Mouse (Mus musculus) heart, postnatal 0 days (tissue): ENCODE data around the gene Zeb2. TPM values are rescaled to one million over a fixed set of nuclear protein-coding genes. Genes with fewer than 3 reads are reported as not detected.

Experiments used
- ATAC-seq: fragments of 200-750 bp; cut with Nextera tagmentation; 2 replicates; pipeline ENCODE4 v1.8.0; 2017; ENCODE audit warnings: low read depth, moderate number of reproducible peaks, moderate library complexity; ENCODE audit not compliant: insufficient read depth
- DNase-seq: peaks from one replicate; pipeline ENCODE4 v3.0.0-alpha.2; 2016; ENCODE audit warnings: low spot score
- H3K27ac ChIP-seq: fragments of 300-500 bp; sonication (generic); 2 replicates; pipeline ENCODE4 v1.5.1; 2014; ENCODE audit warnings: low read depth, mild to moderate bottlenecking
- H3K27me3 ChIP-seq: fragments of 300-500 bp; sonication (generic); 2 replicates; pipeline ENCODE4 v1.6.1; 2014; ENCODE audit warnings: low read length, mixed read lengths; ENCODE audit not compliant: control insufficient read depth, insufficient read depth
- H3K36me3 ChIP-seq: fragments of 300-500 bp; sonication (generic); replicated peaks from 2 replicates; pipeline ENCODE4 v1.6.1; 2014; ENCODE audit warnings: low read length, mixed read lengths; ENCODE audit not compliant: control insufficient read depth, insufficient read depth
- H3K4me1 ChIP-seq: fragments of 300-500 bp; sonication (generic); 2 replicates; pipeline ENCODE4 v1.6.1; 2014; ENCODE audit warnings: antibody characterized with exemption; ENCODE audit not compliant: control insufficient read depth, insufficient read depth
- H3K4me2 ChIP-seq: fragments of 300-500 bp; sonication (generic); 2 replicates; pipeline ENCODE4 v1.6.1; 2014; ENCODE audit warnings: low read depth, mild to moderate bottlenecking, low read length, moderate library complexity
- H3K4me3 ChIP-seq: fragments of 300-500 bp; sonication (generic); 2 replicates; pipeline ENCODE4 v1.5.1; 2014; ENCODE audit warnings: low read depth, low read length
- H3K9ac ChIP-seq: fragments of 300-500 bp; sonication (generic); replicated peaks from 2 replicates; pipeline ENCODE4 v1.6.1; 2014; ENCODE audit warnings: low read depth, low read length, mixed read lengths
- H3K9me3 ChIP-seq: fragments of 300-500 bp; sonication (generic); replicated peaks from 2 replicates; pipeline ENCODE4 v1.6.1; 2016; ENCODE audit warnings: low read length; ENCODE audit not compliant: control insufficient read depth
- CTCF ChIP-seq: IDR thresholded peaks from 2 replicates; pipeline ENCODE4 v1.5.1; 2016; ENCODE audit warnings: antibody characterized with exemption, control low read depth, low read depth
- EP300 ChIP-seq: IDR thresholded peaks from 2 replicates; pipeline ENCODE4 v1.6.1; 2016; ENCODE audit warnings: antibody characterized with exemption, low read depth
- WGBS: fragments of 180-500 bp; shearing (Covaris S2); extraction: QIAGEN DNeasy Blood & Tissue Kit; methylation state at CpG from one replicate; pipeline ENCODE4 v1.1.7; 2014; 5-methylcytosine and 5-hydroxymethylcytosine counted together
- polyA plus RNA-seq: library from polyadenylated mRNA; unstranded; fragments of >200 nt; fragmentation: Nextera tagmentation; extraction: Ambion mirVana; gene quantifications from 2 replicates; pipeline ENCODE4 v1.2.1, GENCODE M21; 2015
- total RNA-seq: library from RNA; depleted of rRNA; stranded (reverse); fragments of >200 nt; gene quantifications from 2 replicates; pipeline ENCODE4 v1.2.3, GENCODE M21; 2014; ENCODE audit warnings: low replicate concordance

The Zeb2 gene
- total and polyA plus RNA-seq, 2 experiments from 2014 or later, result 13.4 to 41.2 TPM

DNA sequence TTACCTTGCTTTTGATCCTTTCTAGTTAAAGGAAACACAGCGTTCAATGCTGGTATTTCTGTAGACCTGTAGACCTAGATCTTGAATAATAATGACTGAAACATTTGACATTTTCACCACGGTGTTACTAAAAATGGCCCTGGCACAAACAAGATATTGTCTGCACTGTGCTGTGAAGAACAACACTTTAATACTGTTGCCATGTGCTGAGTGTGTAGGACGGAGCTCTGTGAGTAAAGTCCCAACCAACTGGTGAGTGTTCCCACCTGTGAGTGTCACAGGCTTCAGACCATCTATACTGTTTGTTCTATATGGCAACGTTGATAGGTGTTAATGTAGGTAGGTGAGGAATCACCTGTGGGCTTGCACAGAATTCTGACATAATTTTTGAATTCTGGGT is 8.0 kb upstream of the Zeb2 start:
- Histone ChIP-seq H3K9ac (no peak overlapping the region), H3K27ac (no peak overlapping the region), H3K27me3 (no peaks in the 10 kb centered on the region), H3K4me1 (no peaks in the 10 kb centered on the region), H3K36me3 (no peaks in the 10 kb centered on the region), H3K9me3 (no peaks in the 10 kb centered on the region), H3K4me3 (no peak overlapping the region), H3K4me2 (no peak overlapping the region)
- ATAC-seq (no peak), DNase-seq (no peak)
- TF ChIP-seq EP300 (no peak), CTCF (no peak)
- WGBS, result 56% methylated on average over 4 of the region's 4 CpGs

- Histone ChIP-seq H3K9ac (no peak overlapping the region), H3K27me3 (no peaks in the 10 kb centered on the region), H3K27ac (no peak overlapping the region), H3K4me3 (no peak overlapping the region), H3K36me3 (no peaks in the 10 kb centered on the region), H3K4me2 (no peak overlapping the region), H3K4me1 (no peaks in the 10 kb centered on the region), H3K9me3 (no peaks in the 10 kb centered on the region)
- TF ChIP-seq EP300 (no peak), CTCF (no peak)
- ATAC-seq (no peak), DNase-seq (no peak)
- 82% methylated on average over 5 of the region's 5 CpGs for WGBS
Observed at GRCm38 (mm10) chr2:45123490-45123889, 6.3 kb upstream of the Zeb2 start.

DNA sequence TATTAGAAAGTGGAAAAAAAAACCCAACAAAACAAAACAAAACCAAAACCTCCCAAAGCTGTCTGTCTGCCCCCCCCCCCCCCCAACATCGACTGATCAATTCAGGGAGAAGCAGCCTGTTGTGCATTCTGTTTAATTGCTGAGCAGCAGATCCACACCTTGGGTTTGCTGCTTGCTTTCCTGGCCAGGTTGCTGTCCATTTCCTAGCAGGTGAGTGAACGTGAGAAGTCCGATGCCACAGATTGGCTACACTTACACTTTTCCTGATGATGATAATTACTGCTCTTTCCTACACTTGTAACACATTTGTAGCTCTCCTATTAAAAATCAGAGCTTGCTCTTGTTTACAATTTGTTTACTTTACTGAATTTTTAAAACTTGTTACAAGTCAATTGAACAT is 926 bp upstream of the Zeb2 start:
- Histone ChIP-seq H3K27me3 (no peaks in the 10 kb centered on the region), H3K9ac (no peak overlapping the region), H3K4me2 (no peak overlapping the region), H3K4me3 (no peak overlapping the region), H3K4me1 (no peaks in the 10 kb centered on the region), H3K27ac (no peak overlapping the region), H3K9me3 (no peaks in the 10 kb centered on the region), H3K36me3 (no peaks in the 10 kb centered on the region)
- no peak for ATAC-seq
- no peak for DNase-seq
- 63% methylated on average over 3 of the region's 3 CpGs for WGBS
- TF ChIP-seq EP300 (no peak), CTCF (no peak)

DNA sequence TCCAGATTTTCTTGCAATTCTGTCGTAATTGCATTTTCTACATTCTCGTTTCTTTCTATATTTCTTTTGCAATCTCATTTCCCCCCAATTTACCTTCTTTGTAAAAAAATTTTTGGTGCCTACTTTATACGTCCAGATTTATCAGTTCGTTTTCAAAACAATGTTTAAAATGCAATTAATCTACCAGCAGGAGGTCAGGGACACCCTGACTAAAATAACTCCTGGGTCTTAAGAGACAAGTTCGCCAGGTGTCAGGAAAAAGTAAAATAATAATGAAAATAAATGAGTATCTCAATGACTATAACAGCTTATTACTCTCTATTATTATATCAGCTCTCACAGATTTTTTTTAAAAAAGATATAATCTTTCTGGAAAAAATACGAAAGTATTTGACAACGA is 397 bp upstream of the Zeb2 start:
- no peaks in the 10 kb centered on the region for H3K9me3 ChIP-seq
- H3K27me3 ChIP-seq, result no peaks in the 10 kb centered on the region
- peak overlapping the region; percentile 78 for H3K4me2 ChIP-seq
- H3K36me3 ChIP-seq, result no peaks in the 10 kb centered on the region
- DNase-seq (no peak), ATAC-seq (no peak)
- H3K4me3 ChIP-seq, result peak overlapping the region; percentile 87
- TF ChIP-seq EP300, result no peak
- H3K27ac ChIP-seq, result peak overlapping the region; percentile 84
- WGBS, result 36% methylated on average over 7 of the region's 7 CpGs
- H3K4me1 ChIP-seq, result no peaks in the 10 kb centered on the region
- H3K9ac ChIP-seq, result peak overlapping the region; percentile 81

DNA sequence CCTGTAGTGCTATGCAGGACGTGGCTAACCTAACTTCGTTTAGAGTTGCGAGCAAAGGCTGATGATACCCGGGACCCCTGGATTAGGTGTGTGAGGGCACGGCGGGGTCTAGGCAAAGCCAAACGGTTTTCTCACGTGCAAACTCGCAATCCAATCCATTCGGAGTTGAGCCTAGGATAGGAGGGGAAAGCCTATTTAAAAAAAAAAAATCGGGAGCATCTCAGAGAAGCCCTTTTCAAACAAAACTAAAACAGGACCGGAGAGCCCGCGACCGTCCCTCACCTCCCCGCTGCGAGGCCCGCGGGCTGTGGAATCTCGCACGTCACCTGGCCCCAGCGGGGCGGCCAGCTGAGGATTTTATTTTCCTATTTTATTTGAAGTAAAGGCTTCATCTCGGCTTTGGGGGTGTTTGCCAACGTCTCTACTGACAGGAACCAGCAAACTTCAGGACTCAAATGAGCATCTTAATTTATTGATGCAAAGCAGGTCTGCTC is 617 bp downstream of the Zeb2 start:
- Histone ChIP-seq H3K9me3 (no peaks in the 10 kb centered on the region), H3K36me3 (no peaks in the 10 kb centered on the region), H3K9ac (peak overlapping the region; percentile 81), H3K4me2 (peak overlapping the region; percentile 78), H3K27ac (peak overlapping the region; percentile 84), H3K4me3 (peak overlapping the region; percentile 87), H3K27me3 (no peaks in the 10 kb centered on the region), H3K4me1 (no peaks in the 10 kb centered on the region)
- TF ChIP-seq CTCF, result no peak
- no peak for TF ChIP-seq EP300
- ATAC-seq (peak; percentile 27; the same call in 1 of the 2 replicates), DNase-seq (no peak)
- under 1% methylated on average over 25 of the region's 25 CpGs for WGBS

DNA sequence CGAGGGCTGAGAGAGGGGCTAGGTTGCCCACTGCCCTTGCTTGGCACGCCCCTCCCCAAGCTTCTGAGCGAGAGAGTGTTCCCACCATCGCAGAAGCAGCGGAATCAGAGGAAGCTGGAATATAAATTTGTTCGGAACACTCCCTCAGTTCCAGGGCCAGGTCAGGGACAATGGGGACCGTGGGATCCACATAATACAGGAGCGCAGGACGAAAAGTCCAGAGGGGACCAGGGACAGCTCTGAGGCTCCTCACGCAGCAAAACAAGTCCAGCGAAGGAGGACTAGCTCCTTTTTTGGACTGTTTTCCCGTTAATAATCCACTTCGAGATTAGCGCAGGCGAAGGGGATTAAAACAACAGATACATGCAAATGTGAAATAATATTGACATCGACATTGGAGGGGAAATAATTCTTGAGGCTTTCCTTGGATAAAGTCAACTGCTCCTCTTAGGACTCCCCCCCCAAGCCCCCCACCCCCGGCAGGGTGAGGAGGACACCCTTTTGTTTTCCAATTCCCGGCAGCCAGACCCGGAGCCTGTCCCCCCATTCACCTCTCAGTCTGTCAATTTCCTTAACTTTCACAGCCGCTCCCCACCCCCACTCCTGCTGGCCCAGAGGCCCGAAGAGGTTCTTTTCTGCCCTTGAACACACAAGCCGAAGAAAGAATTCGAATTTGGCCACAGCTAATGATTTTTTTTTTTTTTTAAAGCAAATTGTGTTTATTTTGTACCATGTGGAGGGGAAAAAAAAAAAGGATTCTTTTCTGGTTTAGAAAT is 1.3 kb downstream of the Zeb2 start:
- 8% methylated on average over 23 of the region's 23 CpGs for WGBS

More for the DNA sequence above, 1.3 kb downstream of the Zeb2 start:
- peak overlapping the region; percentile 78 for H3K4me2 ChIP-seq
- peak overlapping the region; percentile 84 for H3K27ac ChIP-seq
- DNase-seq (no peak), ATAC-seq (no peak)
- H3K9me3 ChIP-seq, result no peaks in the 10 kb centered on the region
- no peaks in the 10 kb centered on the region for H3K27me3 ChIP-seq
- no peaks in the 10 kb centered on the region for H3K36me3 ChIP-seq
- no peaks in the 10 kb centered on the region for H3K4me1 ChIP-seq
- H3K9ac ChIP-seq, result peak overlapping the region; percentile 81
- TF ChIP-seq EP300 (no peak), CTCF (no peak)
- peak overlapping the region; percentile 87 for H3K4me3 ChIP-seq
